Mouse (Mus musculus) ZHBTc4 (cell line): ENCODE measurements around the gene Phyh.

Source experiments
- DNase-seq: peaks from one replicate; pipeline ENCODE4 v3.0.0-alpha.2; 2011; ENCODE audit warnings: low read depth, low spot score

Gene Phyh

GRCm38 (mm10) chr2:4918860-4919739 lies at the start of gene Phyh:
Gene Phyh (plus strand): TSS chr2:4919019.
- DNase-seq = peak; percentile 95

GRCm38 (mm10) chr2:4872740-4873139 lies 46.1 kb upstream of the Phyh start:
- peak; percentile 58 for DNase-seq

DNA sequence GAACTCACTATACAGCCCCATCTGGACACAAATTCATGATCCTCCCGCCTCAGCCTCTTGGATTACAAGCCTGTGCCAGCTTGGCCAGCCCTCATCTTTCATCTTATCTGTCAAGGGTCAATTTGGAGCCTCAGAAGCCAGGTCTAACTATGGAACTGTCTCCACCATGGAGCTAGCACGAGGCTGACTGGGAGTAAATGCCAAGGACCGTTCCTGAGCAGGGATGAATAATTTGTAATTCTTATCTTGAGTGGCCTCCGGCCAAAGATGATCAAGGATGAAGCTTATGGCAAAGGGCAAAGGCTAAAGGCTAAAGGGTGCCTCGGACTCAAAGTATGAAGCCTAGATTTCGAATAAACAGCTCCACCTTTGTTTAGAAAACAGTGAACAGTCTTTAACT lies 45.5 kb upstream of the Phyh start:
- DNase-seq = no peak

GRCm38 (mm10) chr2:4875090-4875489 lies 43.7 kb upstream of the Phyh start:
- DNase-seq = no peak

GRCm38 (mm10) chr2:4876131-4876530 lies 42.7 kb upstream of the Phyh start:
- DNase-seq = no peak

GRCm38 (mm10) chr2:4880737-4881349 lies 38.0 kb upstream of the Phyh start:
- DNase-seq = peak; percentile 71

GRCm38 (mm10) chr2:4881350-4882248 lies 37.2 kb upstream of the Phyh start, which contains the start of gene Sephs1:
Gene Sephs1 (plus strand): TSS chr2:4881564.
- peak; percentile 85 for DNase-seq

- peak; percentile 87 for DNase-seq
Observed at GRCm38 (mm10) chr2:4882249-4882791, 36.5 kb upstream of the Phyh start.

DNA sequence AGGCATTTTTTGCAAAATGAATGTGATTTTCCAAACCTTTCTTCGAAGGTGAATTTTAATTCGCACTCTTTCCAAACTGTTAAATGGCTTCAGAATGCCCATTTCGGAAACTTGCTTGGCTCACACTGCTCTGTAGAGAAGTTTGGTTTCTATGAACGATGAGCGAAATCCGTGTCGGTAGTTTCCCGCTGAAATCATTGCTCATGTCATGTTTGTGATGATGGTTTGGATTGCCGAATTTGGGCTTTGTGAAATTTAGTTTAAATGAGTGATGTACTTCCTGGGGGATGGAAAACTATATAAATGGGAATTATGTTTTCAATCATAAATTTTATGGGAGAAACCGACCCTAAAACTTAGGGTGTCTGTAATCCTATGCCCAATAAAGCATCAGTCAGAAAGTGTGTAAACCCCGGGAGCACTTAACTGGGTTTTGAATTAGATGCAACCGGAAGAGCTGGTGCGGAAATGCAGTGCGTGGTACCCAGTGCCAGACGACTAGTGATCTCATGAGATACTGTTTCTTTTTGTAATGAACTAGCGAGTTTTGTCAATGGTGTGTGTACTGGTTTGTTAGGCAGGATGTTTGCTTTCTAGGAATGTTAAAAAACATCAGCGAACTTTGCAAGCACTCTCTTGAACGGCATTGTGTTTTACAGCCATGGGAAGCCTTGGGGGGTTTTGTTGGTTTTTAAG lies 35.7 kb upstream of the Phyh start:
- no peak for DNase-seq

- DNase-seq = no peak
Observed at GRCm38 (mm10) chr2:4886896-4887295, 31.9 kb upstream of the Phyh start.

GRCm38 (mm10) chr2:4895598-4895997 lies 23.2 kb upstream of the Phyh start:
- DNase-seq = no peak

- no peak for DNase-seq
Observed at GRCm38 (mm10) chr2:4896970-4897369, 21.8 kb upstream of the Phyh start.

DNA sequence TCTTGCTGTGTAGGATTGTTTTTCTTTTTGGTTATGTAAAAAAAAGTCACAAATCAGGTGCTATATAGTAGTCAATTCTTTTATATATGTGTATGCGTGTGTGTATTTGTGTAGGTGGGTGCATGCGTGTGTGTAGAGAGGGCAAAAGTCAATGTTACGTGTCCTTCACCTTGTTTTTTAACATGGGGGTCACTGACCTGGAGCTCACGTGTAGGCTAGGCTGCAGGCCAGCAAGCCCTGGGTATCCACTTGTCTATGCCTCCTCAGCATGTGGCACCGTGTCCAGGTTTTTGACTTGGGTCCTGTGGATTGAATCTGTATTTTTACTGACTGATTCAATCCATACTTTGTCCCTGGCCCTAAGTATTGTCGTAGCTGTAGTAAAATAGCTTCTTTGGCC lies 18.2 kb upstream of the Phyh start:
- DNase-seq = no peak

DNA sequence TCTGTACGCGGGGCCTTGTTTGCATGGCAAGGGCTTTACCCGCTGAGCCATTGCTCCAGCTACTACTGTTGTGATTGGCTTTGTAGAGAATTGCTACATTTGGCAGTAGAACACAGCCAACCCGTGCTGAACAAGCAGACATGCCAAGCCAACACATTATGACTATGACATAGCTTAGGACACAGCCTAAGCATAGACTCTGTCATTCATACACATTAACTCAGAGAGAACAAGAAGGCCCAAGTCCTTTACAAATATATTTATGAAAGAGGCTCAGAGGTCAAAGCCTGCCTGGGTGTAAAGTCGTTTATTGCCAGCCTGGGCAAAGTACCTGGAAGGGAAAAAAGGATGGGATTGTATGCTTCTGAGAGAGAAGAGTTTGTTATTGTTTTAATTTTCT lies 16.5 kb upstream of the Phyh start:
- no peak for DNase-seq

DNA sequence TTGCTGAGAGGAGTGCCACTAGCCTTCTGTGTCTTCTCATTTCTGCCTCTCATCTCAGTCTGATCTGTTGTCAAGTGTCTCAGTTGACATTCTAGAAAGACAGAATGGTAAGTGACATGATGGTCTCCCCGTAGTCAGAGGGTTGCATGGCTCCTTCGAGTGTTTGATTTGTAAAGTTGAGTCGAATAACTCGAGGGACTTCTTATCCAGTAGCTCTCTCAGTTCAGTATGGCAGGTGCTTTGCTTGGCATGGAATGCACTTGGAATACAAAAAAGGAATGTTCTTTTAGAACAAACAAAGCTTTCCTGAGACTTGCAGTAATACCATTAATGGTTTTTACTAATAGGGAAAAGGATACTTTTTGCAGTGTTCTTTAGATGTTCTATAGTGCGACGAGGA lies 11.7 kb upstream of the Phyh start:
- no peak for DNase-seq

DNA sequence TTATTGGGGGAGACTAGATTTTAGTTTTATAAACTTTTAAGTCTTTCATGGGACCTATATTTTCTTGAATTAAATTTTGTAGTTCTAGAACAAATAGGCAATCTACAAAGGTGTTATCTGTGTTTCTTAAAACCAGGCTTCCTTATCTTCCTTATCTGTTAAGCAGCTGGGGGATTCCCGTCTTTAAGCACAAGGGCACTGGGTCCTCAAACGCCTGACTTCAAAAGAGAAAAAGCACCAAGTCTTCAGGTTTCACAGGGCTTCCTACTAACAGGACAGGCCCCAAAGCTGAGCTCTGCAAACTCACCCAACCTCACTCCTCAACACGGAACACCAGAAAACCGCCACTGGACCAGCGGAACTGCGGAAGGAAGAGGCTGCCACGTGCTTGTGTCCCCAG lies 10.9 kb upstream of the Phyh start:
- DNase-seq = no peak

DNA sequence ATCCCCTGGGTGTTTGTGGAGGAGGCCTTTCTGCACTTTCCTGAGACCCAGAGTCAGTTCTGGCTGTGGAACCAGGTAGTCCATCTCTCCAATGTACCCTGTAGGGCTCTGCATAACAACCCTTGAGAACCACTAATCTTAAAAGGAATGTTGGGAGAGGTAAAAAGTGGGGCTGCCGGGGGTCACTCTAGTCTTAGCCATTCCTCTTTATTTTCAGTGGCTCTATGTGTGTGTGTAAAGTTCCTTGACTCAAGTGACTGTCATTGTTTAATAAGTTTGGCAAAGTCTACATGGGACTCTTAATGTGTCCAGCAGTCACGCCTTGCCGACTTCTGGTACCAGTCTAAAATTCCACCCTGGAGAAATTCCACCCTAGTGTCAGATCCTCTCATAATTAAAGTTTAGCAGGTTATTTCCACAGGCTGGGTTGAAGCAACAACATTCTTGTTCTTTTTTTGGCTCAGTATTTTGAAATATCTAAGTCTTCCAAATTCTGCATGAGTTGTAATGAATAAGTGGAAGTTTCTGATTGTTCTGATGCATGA lies 10.0 kb upstream of the Phyh start:
- no peak for DNase-seq

DNA sequence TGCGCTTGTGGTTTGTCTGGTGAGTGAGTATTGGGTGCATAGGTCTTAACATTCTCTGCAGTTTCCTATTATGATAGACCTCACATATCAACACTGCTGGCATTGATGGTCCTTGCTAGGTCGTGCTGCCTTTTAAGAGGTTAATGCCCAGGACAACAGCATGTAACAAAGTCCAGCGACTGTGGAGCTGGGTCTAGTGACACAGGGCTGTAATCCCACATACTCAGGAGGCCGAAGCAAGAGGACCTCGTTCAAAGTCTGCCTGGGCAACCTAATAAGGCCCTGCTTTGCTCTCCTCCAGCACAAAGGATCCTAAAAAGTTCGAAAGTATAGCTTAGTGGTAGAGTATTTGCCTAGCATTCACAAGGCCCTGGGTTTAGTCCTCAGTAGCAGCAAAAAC lies 8.9 kb upstream of the Phyh start:
- DNase-seq = no peak

- DNase-seq = no peak
Observed at GRCm38 (mm10) chr2:4910521-4910920, 8.3 kb upstream of the Phyh start.

- DNase-seq = no peak
Observed at GRCm38 (mm10) chr2:4913949-4914348, 4.9 kb upstream of the Phyh start.

DNA sequence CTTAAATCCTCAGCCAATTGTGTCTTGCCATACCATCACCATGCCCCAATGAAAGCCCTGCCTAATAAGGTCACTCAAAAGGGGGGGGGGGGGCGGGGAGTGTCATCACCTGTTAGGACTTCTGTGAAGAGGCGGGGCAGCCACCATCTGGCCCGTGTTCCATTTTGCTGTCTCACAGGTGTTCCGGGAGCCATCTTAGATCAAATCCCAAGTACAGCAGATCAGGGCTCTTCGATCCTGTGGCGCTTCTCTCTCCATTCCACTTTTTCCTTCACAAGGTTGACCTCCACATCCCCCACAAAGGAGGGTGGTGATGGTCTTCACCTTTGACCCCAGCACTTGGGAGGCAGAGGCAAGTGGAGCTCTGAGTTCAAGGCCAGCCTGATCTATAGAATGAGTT lies 2.8 kb upstream of the Phyh start:
- DNase-seq = peak; percentile 36
